Mouse (Mus musculus) frontal cortex, postnatal 14 days (tissue): ENCODE results near the gene Agmo.
A peak's percentile ranks its signal among the peaks of the same experiment; 100 is the strongest.

ENCODE experiments used
- DNase-seq, 2 experiments: peaks; one replicate each; pipeline ENCODE4 v3.0.0; 2022; ENCODE audit warnings: low spot score in 2 of 2

Agmo gene

GRCm38 (mm10) chr12:37434466-37434865 is 193.0 kb downstream of the Agmo start:
- no peak for DNase-seq

GRCm38 (mm10) chr12:37442486-37443013 is 201.1 kb downstream of the Agmo start:
- DNase-seq, result no peak

GRCm38 (mm10) chr12:37445255-37445654 is 203.8 kb downstream of the Agmo start:
- DNase-seq, result no peak

- DNase-seq, result no peak
Observed at GRCm38 (mm10) chr12:37449597-37449996, 208.2 kb downstream of the Agmo start.

GRCm38 (mm10) chr12:37450366-37451156 is 209.1 kb downstream of the Agmo start:
- DNase-seq, result peak in 1 of 2 experiments; percentile 37

- DNase-seq, result no peak
Observed at GRCm38 (mm10) chr12:37471631-37472030, 230.2 kb downstream of the Agmo start.

GRCm38 (mm10) chr12:37476849-37477248 is 235.4 kb downstream of the Agmo start:
- no peak for DNase-seq

GRCm38 (mm10) chr12:37487991-37488390 is 246.6 kb downstream of the Agmo start:
- no peak for DNase-seq

GRCm38 (mm10) chr12:37498871-37499270 is 257.4 kb downstream of the Agmo start:
- no peak for DNase-seq

GRCm38 (mm10) chr12:37507406-37507805 is 266.0 kb downstream of the Agmo start:
- DNase-seq, result no peak

- no peak for DNase-seq
Observed at GRCm38 (mm10) chr12:37507826-37508225, 266.4 kb downstream of the Agmo start.

GRCm38 (mm10) chr12:37521772-37522171 is 280.3 kb downstream of the Agmo start:
- peak in 1 of 2 experiments; percentile 4 for DNase-seq

- DNase-seq, result no peak
Observed at GRCm38 (mm10) chr12:37524662-37525061, 283.2 kb downstream of the Agmo start.

- DNase-seq, result no peak
Observed at GRCm38 (mm10) chr12:37540994-37541393, 299.6 kb downstream of the Agmo start.

- DNase-seq, result no peak
Observed at GRCm38 (mm10) chr12:37558284-37558683, 316.8 kb downstream of the Agmo start.

GRCm38 (mm10) chr12:37565882-37566596 is 324.6 kb downstream of the Agmo start:
- DNase-seq, result no peak

GRCm38 (mm10) chr12:37571922-37572321 is 330.5 kb downstream of the Agmo start:
- DNase-seq, result no peak

- DNase-seq, result no peak
Observed at GRCm38 (mm10) chr12:37582777-37583176, 341.3 kb downstream of the Agmo start.

- DNase-seq, result no peak
Observed at GRCm38 (mm10) chr12:37592853-37593252, 351.4 kb downstream of the Agmo start.

- DNase-seq, result no peak
Observed at GRCm38 (mm10) chr12:37612837-37613236, 371.4 kb downstream of the Agmo start.

- DNase-seq, result no peak
Observed at GRCm38 (mm10) chr12:37614769-37615168, 373.3 kb downstream of the Agmo start.

GRCm38 (mm10) chr12:37624078-37624477 is 382.6 kb downstream of the Agmo start:
- DNase-seq, result no peak
